Mouse (Mus musculus): ENCODE data around the gene Nfs1. TPM values are rescaled to one million over a fixed set of nuclear protein-coding genes. Genes with fewer than 3 reads are reported as not detected.

Nfs1 gene
- polyA plus RNA-seq, 1 experiment from 2014 or later: 32.1 TPM

- H3K4me3 ChIP-seq: no peak overlapping the region
- H3K27ac ChIP-seq (replicated peaks): no peak overlapping the region
- H3K4me1 ChIP-seq: 0 out of 2 replicates have a peak, but pooled peaks cover 2% of the 10 kb centered on the region
- no peak overlapping the region for H3K4me2 ChIP-seq (replicated peaks)
- H3K27me3 ChIP-seq: no peaks in the 10 kb centered on the region
- 93% methylated on average over 7 of the region's 7 CpGs for WGBS
- no peaks in the 10 kb centered on the region for H3K9me3 ChIP-seq
- peaks cover 43% of the 10 kb centered on the region for H3K36me3 ChIP-seq
- H3K9ac ChIP-seq (replicated peaks): no peak overlapping the region
- no peak for ATAC-seq (ENCODE audit: low FRiP score, low read depth)
Measured at GRCm38 (mm10) chr2:156080391-156080790, 63.6 kb downstream of the Nfs1 start.

- WGBS: 71% methylated on average over 4 of the region's 4 CpGs
- peaks cover 50% of the 10 kb centered on the region for H3K36me3 ChIP-seq
- H3K9ac ChIP-seq (replicated peaks): no peak overlapping the region
Measured at GRCm38 (mm10) chr2:156079674-156080073, 64.3 kb downstream of the Nfs1 start.

GRCm38 (mm10) chr2:156079183-156079560 is 64.8 kb downstream of the Nfs1 start:
- Histone ChIP-seq H3K4me2 (replicated peaks) (no peak overlapping the region), H3K27ac (replicated peaks) (no peak overlapping the region), H3K27me3 (no peaks in the 10 kb centered on the region), H3K4me3 (no peak overlapping the region), H3K4me1 (0 out of 2 replicates have a peak, but pooled peaks cover 2% of the 10 kb centered on the region), H3K36me3 (peaks cover 55% of the 10 kb centered on the region), H3K9me3 (no peaks in the 10 kb centered on the region), H3K9ac (replicated peaks) (no peak overlapping the region)
- WGBS: 91% methylated on average over 8 of the region's 8 CpGs
- no peak for ATAC-seq (ENCODE audit: low FRiP score, low read depth)

More at GRCm38 (mm10) chr2:156079674-156080073, 64.3 kb downstream of the Nfs1 start:
- Histone ChIP-seq H3K27ac (replicated peaks) (no peak overlapping the region), H3K4me2 (replicated peaks) (no peak overlapping the region), H3K9me3 (no peaks in the 10 kb centered on the region), H3K4me3 (no peak overlapping the region), H3K27me3 (no peaks in the 10 kb centered on the region), H3K4me1 (0 out of 2 replicates have a peak, but pooled peaks cover 2% of the 10 kb centered on the region)
- no peak for ATAC-seq (ENCODE audit: low FRiP score, low read depth)

GRCm38 (mm10) chr2:156078421-156079182 is 65.4 kb downstream of the Nfs1 start:
- H3K36me3 ChIP-seq: peaks cover 61% of the 10 kb centered on the region

GRCm38 (mm10) chr2:156077461-156077860 is 66.5 kb downstream of the Nfs1 start:
- no peak overlapping the region for H3K4me2 ChIP-seq (replicated peaks)
- H3K4me1 ChIP-seq: 0 out of 2 replicates have a peak, but pooled peaks cover 2% of the 10 kb centered on the region
- peaks cover 72% of the 10 kb centered on the region for H3K36me3 ChIP-seq
- H3K9ac ChIP-seq (replicated peaks): no peak overlapping the region
- WGBS: 92% methylated on average over 7 of the region's 7 CpGs
- no peak for ATAC-seq (ENCODE audit: low FRiP score, low read depth)
- H3K27ac ChIP-seq (replicated peaks): no peak overlapping the region
- no peaks in the 10 kb centered on the region for H3K9me3 ChIP-seq
- no peak overlapping the region for H3K4me3 ChIP-seq
- H3K27me3 ChIP-seq: no peaks in the 10 kb centered on the region

More at GRCm38 (mm10) chr2:156078421-156079182, 65.4 kb downstream of the Nfs1 start:
- 95% methylated on average over 16 of the region's 16 CpGs for WGBS
- Histone ChIP-seq H3K27me3 (no peaks in the 10 kb centered on the region), H3K27ac (replicated peaks) (no peak overlapping the region), H3K4me2 (replicated peaks) (no peak overlapping the region), H3K4me1 (0 out of 2 replicates have a peak, but pooled peaks cover 2% of the 10 kb centered on the region), H3K9me3 (no peaks in the 10 kb centered on the region), H3K4me3 (no peak overlapping the region), H3K9ac (replicated peaks) (no peak overlapping the region)
- no peak for ATAC-seq (ENCODE audit: low FRiP score, low read depth)

GRCm38 (mm10) chr2:156073725-156074124 is 70.3 kb downstream of the Nfs1 start:
- H3K4me2 ChIP-seq (replicated peaks): no peak overlapping the region
- WGBS: 97% methylated on average over 15 of the region's 15 CpGs
- H3K36me3 ChIP-seq: peaks cover 98% of the 10 kb centered on the region
- H3K27me3 ChIP-seq: no peaks in the 10 kb centered on the region
- no peaks in the 10 kb centered on the region for H3K9me3 ChIP-seq
- no peak overlapping the region for H3K4me3 ChIP-seq
- ATAC-seq (ENCODE audit: low FRiP score, low read depth): no peak
- H3K27ac ChIP-seq (replicated peaks): no peak overlapping the region
- no peaks in the 10 kb centered on the region for H3K4me1 ChIP-seq
- no peak overlapping the region for H3K9ac ChIP-seq (replicated peaks)

Other genes with a start within 250 kb of the Nfs1 start
- gene Uqcc1, start 213.9 kb downstream of the Nfs1 start, polyA plus RNA-seq (2016; fragmentation: Nextera tagmentation; extraction: Ambion mirVana): 73.7 and 87.6 TPM in 2 replicates
- not detected in 2 replicates for gene Gm15557, start 203.5 kb downstream of the Nfs1 start, polyA plus RNA-seq (2016; fragmentation: Nextera tagmentation; extraction: Ambion mirVana)
- 0.59 and 1.0 TPM in 2 replicates for gene Gdf5, start 198.8 kb downstream of the Nfs1 start, polyA plus RNA-seq (2016; fragmentation: Nextera tagmentation; extraction: Ambion mirVana)
- gene Cep250, start 187.7 kb downstream of the Nfs1 start, polyA plus RNA-seq (2016; fragmentation: Nextera tagmentation; extraction: Ambion mirVana): 26.3 and 27.3 TPM in 2 replicates
- gene 6430550D23Rik, start 136.2 kb downstream of the Nfs1 start, polyA plus RNA-seq (2016; fragmentation: Nextera tagmentation; extraction: Ambion mirVana): 1.2 and 1.9 TPM in 2 replicates
- gene Ergic3, start 136.1 kb downstream of the Nfs1 start, polyA plus RNA-seq (2016; fragmentation: Nextera tagmentation; extraction: Ambion mirVana): 220 and 236 TPM in 2 replicates
- gene Fer1l4, start 91.2 kb downstream of the Nfs1 start, polyA plus RNA-seq (2016; fragmentation: Nextera tagmentation; extraction: Ambion mirVana): not detected in 2 replicates
- gene Spag4, start 79.0 kb downstream of the Nfs1 start, polyA plus RNA-seq (2016; fragmentation: Nextera tagmentation; extraction: Ambion mirVana): 8.6 and 8.9 TPM in 2 replicates
- 53.2 and 55.5 TPM in 2 replicates for gene Cpne1, start 32.2 kb downstream of the Nfs1 start, polyA plus RNA-seq (2016; fragmentation: Nextera tagmentation; extraction: Ambion mirVana)
- 47.4 and 49.5 TPM in 2 replicates for gene Rbm12, start 32.2 kb downstream of the Nfs1 start, polyA plus RNA-seq (2016; fragmentation: Nextera tagmentation; extraction: Ambion mirVana)
- gene Gm28036, start 17.1 kb downstream of the Nfs1 start, polyA plus RNA-seq (2016; fragmentation: Nextera tagmentation; extraction: Ambion mirVana): 24.0 and 33.3 TPM in 2 replicates
- gene Romo1, start 147 bp downstream of the Nfs1 start, polyA plus RNA-seq (2016; fragmentation: Nextera tagmentation; extraction: Ambion mirVana): 422 and 434 TPM in 2 replicates
- 697 and 698 TPM in 2 replicates for gene Rbm39, start 36.1 kb upstream of the Nfs1 start, polyA plus RNA-seq (2016; fragmentation: Nextera tagmentation; extraction: Ambion mirVana)
- gene Phf20, start 52.3 kb upstream of the Nfs1 start, polyA plus RNA-seq (2016; fragmentation: Nextera tagmentation; extraction: Ambion mirVana): 91.8 and 96.6 TPM in 2 replicates
- 5.9 and 6.3 TPM in 2 replicates for gene Cnbd2, start 168.1 kb upstream of the Nfs1 start, polyA plus RNA-seq (2016; fragmentation: Nextera tagmentation; extraction: Ambion mirVana)
- gene Scand1, start 168.5 kb upstream of the Nfs1 start, polyA plus RNA-seq (2016; fragmentation: Nextera tagmentation; extraction: Ambion mirVana): 119 and 122 TPM in 2 replicates